27 mouse cellular contexts compared by ENCODE assay signal in the genomic region with DNA sequence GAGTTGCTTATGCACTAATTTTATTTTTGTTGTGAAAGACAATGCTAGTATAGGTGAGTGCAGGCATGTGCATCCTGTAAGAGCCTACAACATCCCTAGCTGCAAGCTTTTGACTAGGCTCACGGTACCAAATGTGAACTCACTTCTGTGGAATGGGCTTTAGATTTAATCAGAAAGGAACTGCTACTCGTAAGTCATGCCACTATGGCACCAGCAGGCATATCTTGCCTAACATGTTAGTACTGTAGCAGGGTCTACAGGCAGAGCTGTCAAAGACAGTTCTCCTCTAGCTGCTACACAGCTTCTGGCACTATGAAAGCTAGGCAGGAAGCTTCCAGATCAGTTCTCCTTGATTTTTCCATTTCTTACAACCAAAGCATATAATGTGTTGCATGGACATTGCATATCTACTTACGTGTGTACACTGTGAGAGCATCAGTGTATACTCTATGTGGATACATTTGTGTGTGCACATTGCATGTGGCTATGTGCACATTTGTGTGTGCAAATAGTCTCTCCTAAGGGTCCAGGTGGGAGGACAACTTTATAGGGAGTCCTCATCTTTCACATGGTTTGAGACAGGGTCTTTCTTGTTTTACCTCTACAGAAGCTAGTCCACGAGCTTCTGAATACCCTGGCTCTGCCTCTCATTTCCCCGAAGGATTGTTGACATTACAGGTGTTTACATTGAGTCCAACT. TPM values are rescaled to one million over a fixed set of nuclear protein-coding genes. Genes with fewer than 3 reads are reported as not detected.
DNase-seq lines count a peak whose midpoint lies in the region; ATAC-seq and TF ChIP-seq lines count a peak whose summit lies in the region.
"Had no signal": no experiment of that assay in that cellular context is flagged by ENCODE, and none has a peak within 500 bp of the region (broad histone marks: within the 10 kb centered on the region; RNA-seq: fewer than 3 reads in every experiment).

No protein-coding gene starts in this region.

- H3K4me1 ChIP-seq in midbrain, embryonic 11.5 days (ENCODE audit: control insufficient read depth, insufficient read depth, low read length), result no peaks in the 10 kb centered on the region
- H3K4me1 ChIP-seq in midbrain, embryonic 14.5 days (ENCODE audit: control insufficient read depth, insufficient read depth, low read length), result no peaks in the 10 kb centered on the region
- peaks cover 2 to 9% of the 10 kb centered on the region in 2 experiments; a peak in 2 of 4 replicates for H3K4me1 ChIP-seq in MEL (ENCODE audit: control insufficient read depth in 1 of 2, insufficient read depth in 2 of 2, low read length in 2 of 2)
- H3K4me1 ChIP-seq: embryonic facial prominence, embryonic 13.5 days; embryonic facial prominence, embryonic 15.5 days; forebrain, embryonic 12.5 days had no signal

- no peak for TF ChIP-seq POLR2A in MEL (IDR thresholded peaks at IDR 0.05; ENCODE audit: control insufficient read depth in 1 of 2, insufficient read depth in 1 of 2, low read depth in 1 of 2, low read length in 2 of 2, poor library complexity in 1 of 2)

- 86% methylated on average over 5 of the region's 5 CpGs for WGBS in midbrain, embryonic 11.5 days
- WGBS in midbrain, embryonic 14.5 days, result 88% methylated on average over 5 of the region's 5 CpGs

- no peak for ATAC-seq in midbrain, embryonic 11.5 days (ENCODE audit: low FRiP score)
- ATAC-seq in midbrain, embryonic 14.5 days (ENCODE audit: low FRiP score, low TSS enrichment), result no peak
- ATAC-seq: CD4-positive, CD25-positive, alpha-beta regulatory T cell, adult 4 months; forebrain, embryonic 14.5 days had no signal

- peaks cover 20% of the 10 kb centered on the region for H3K36me3 ChIP-seq in midbrain, embryonic 11.5 days (ENCODE audit: control insufficient read depth, insufficient read depth, low read length)
- peaks cover 40% of the 10 kb centered on the region for H3K36me3 ChIP-seq in midbrain, embryonic 14.5 days (ENCODE audit: control insufficient read depth, insufficient read depth, low read length)
- peaks cover 0 to 9% of the 10 kb centered on the region in 2 experiments; a peak in 3 of 4 replicates for H3K36me3 ChIP-seq in MEL (ENCODE audit: control insufficient read depth in 1 of 2, insufficient read depth in 2 of 2, low read length in 2 of 2)

- H3K9ac ChIP-seq in midbrain, embryonic 11.5 days (ENCODE audit: low read length), result no peak overlapping the region
- no peak overlapping the region for H3K9ac ChIP-seq in midbrain, embryonic 14.5 days (replicated peaks; ENCODE audit: low read length)
- no peak overlapping the region for H3K9ac ChIP-seq in MEL (ENCODE audit: control insufficient read depth, low read depth, low read length, poor library complexity, severe bottlenecking)
- H3K9ac ChIP-seq: embryonic facial prominence, embryonic 13.5 days; embryonic facial prominence, embryonic 15.5 days; forebrain, embryonic 12.5 days had no signal

- no peak overlapping the region for H3K27ac ChIP-seq in midbrain, embryonic 11.5 days (ENCODE audit: low read depth, low read length)
- H3K27ac ChIP-seq in midbrain, embryonic 14.5 days (replicated peaks; ENCODE audit: low read depth, low read length), result no peak overlapping the region
- H3K27ac ChIP-seq in MEL (ENCODE audit: control insufficient read depth, low read depth, low read length), result no peak overlapping the region
- H3K27ac ChIP-seq: embryonic facial prominence, embryonic 13.5 days; embryonic facial prominence, embryonic 15.5 days; forebrain, embryonic 10.5 days; forebrain, embryonic 12.5 days had no signal

- no peaks in the 10 kb centered on the region for H3K27me3 ChIP-seq in midbrain, embryonic 11.5 days (ENCODE audit: control insufficient read depth, insufficient read depth, low read length)
- H3K27me3 ChIP-seq in midbrain, embryonic 14.5 days (ENCODE audit: control insufficient read depth, insufficient read depth, low read length), result no peaks in the 10 kb centered on the region
- no peaks in the 10 kb centered on the region for H3K27me3 ChIP-seq in MEL (ENCODE audit: control insufficient read depth in 1 of 2, insufficient read depth in 2 of 2, low read length in 2 of 2)
- H3K27me3 ChIP-seq: CH12.LX; embryonic facial prominence, embryonic 13.5 days; embryonic facial prominence, embryonic 15.5 days; forebrain, embryonic 12.5 days had no signal

- no peak overlapping the region for H3K4me3 ChIP-seq in midbrain, embryonic 11.5 days (ENCODE audit: low read depth, low read length)
- H3K4me3 ChIP-seq in midbrain, embryonic 14.5 days (replicated peaks; ENCODE audit: low read depth, low read length), result no peak overlapping the region
- no peak overlapping the region for H3K4me3 ChIP-seq in MEL (ENCODE audit: control insufficient read depth in 1 of 2, insufficient read depth in 1 of 2, low read depth in 2 of 2, low read length in 2 of 2)
- H3K4me3 ChIP-seq: embryonic facial prominence, embryonic 13.5 days; embryonic facial prominence, embryonic 15.5 days; erythroblast, embryonic 14.5 days; forebrain, embryonic 10.5 days; forebrain, embryonic 12.5 days had no signal

- no peak for TF ChIP-seq EP300 in MEL (IDR thresholded peaks at IDR 0.05; ENCODE audit: low read depth in 1 of 2, low read length in 2 of 2)

- H3K9me3 ChIP-seq in midbrain, embryonic 11.5 days (ENCODE audit: control insufficient read depth, low read length), result no peaks in the 10 kb centered on the region
- no peaks in the 10 kb centered on the region for H3K9me3 ChIP-seq in midbrain, embryonic 14.5 days (ENCODE audit: control insufficient read depth, low read length)
- H3K9me3 ChIP-seq in MEL (replicated peaks; ENCODE audit: insufficient read depth, low read length), result no peaks in the 10 kb centered on the region
- H3K9me3 ChIP-seq: embryonic facial prominence, embryonic 13.5 days; embryonic facial prominence, embryonic 15.5 days; forebrain, embryonic 10.5 days; forebrain, embryonic 12.5 days; G1E had no signal

- TF ChIP-seq CTCF in MEL (IDR thresholded peaks at IDR 0.05 in 2 of 3, conservative IDR thresholded peaks at IDR 0.05 in 1 of 3; ENCODE audit: control insufficient read depth in 1 of 3, insufficient read depth in 1 of 3, low read depth in 2 of 3, low read length in 3 of 3, poor library complexity in 1 of 3, severe bottlenecking in 1 of 3), result no peak

- H3K4me2 ChIP-seq in midbrain, embryonic 11.5 days, result no peak overlapping the region
- H3K4me2 ChIP-seq in midbrain, embryonic 14.5 days (ENCODE audit: low read length), result no peak overlapping the region
- H3K4me2 ChIP-seq: embryonic facial prominence, embryonic 13.5 days; embryonic facial prominence, embryonic 15.5 days; forebrain, embryonic 12.5 days had no signal

- DNase-seq in heart, adult 11 months, result peak; percentile 70
- no peak for DNase-seq in heart, adult 8-10 months (ENCODE audit: low spot score)
- peak; percentile 80 for DNase-seq in midbrain, embryonic 11.5 days (ENCODE audit: low spot score, missing footprints)
- DNase-seq in midbrain, embryonic 14.5 days, result no peak
- no peak for DNase-seq in MEL (ENCODE audit: low read depth, low spot score)
- DNase-seq in naive thymus-derived CD4-positive, alpha-beta T cell, adult 2 months (ENCODE audit: low read depth), result peak; percentile 6
- no peak for DNase-seq in layer of hippocampus, postnatal 14 days (ENCODE audit: low spot score in 2 of 2)
- DNase-seq: adrenal gland, adult 2 months; adrenal gland, postnatal 10 days; adrenal gland, postnatal 25 days; B cell, adult 2 months; cerebellum, adult 11 months; cerebellum, adult 18-20 months; cerebellum, adult 8-10 months; cerebellum, adult 9-11 months; cerebellum, postnatal 14 days; cerebellum, postnatal 36 days; embryo, embryonic 11 days had no signal

- TF ChIP-seq RAD21 in MEL (IDR thresholded peaks at IDR 0.05; ENCODE audit: low read depth, low read length), result no peak

- no peaks in the 10 kb centered on the region for H3K79me2 ChIP-seq in MEL (ENCODE audit: control insufficient read depth, insufficient read depth, low read length, poor library complexity)

TF ChIP-seq in MEL, 35 proteins besides CTCF, POLR2A, EP300 and RAD21:
- TF ChIP-seq SMC3 (IDR thresholded peaks at IDR 0.05; ENCODE audit: low read depth, low read length) (no peak), POLR2AphosphoS2 (IDR thresholded peaks at IDR 0.05; ENCODE audit: low read length) (0 out of 2 replicates have a peak, but pooled peaks have one; percentile 42)

RNA-seq across cellular contexts. Expression of a gene that starts 15.5 kb away (rescaled TPM):
- 100 to 1,000 TPM; 248 to 275 (median 267) TPM for total RNA-seq in heart, adult 8-10 months (2022)
- polyA plus RNA-seq in midbrain, embryonic 11.5 days (2014; fragmentation: Nextera tagmentation; extraction: Ambion mirVana), result 295 and 314 TPM in 2 replicates
- 417 and 541 TPM in 2 replicates for polyA plus RNA-seq in midbrain, embryonic 14.5 days (2014; fragmentation: Nextera tagmentation; extraction: Ambion mirVana)
- 24.0 and 26.3 TPM in 2 replicates for total RNA-seq in MEL (2012; rRNA removed)
- polyA plus RNA-seq in MEL (2012; ENCODE audit: insufficient read depth in 1 of 2, insufficient read length in 2 of 2, low read depth in 1 of 2, low replicate concordance in 2 of 2, missing spikeins in 1 of 2), result 100 to 1,000 TPM in 1 of 2 experiments, not detected in 1; 105 TPM
- 100 to 1,000 TPM; 281 to 286 TPM for total RNA-seq in layer of hippocampus, postnatal 14 days (2021)

RNA-seq across cellular contexts. Expression of a gene that starts 26.4 kb away (rescaled TPM):
- total RNA-seq in heart, adult 8-10 months (2022), result 100 to 1,000 TPM; 126 to 160 (median 136) TPM
- polyA plus RNA-seq in midbrain, embryonic 11.5 days (2014; fragmentation: Nextera tagmentation; extraction: Ambion mirVana), result 37.3 and 39.0 TPM in 2 replicates
- 45.2 and 62.6 TPM in 2 replicates for polyA plus RNA-seq in midbrain, embryonic 14.5 days (2014; fragmentation: Nextera tagmentation; extraction: Ambion mirVana)
- total RNA-seq in MEL (2012; rRNA removed), result 7.2 and 10.9 TPM in 2 replicates
- polyA plus RNA-seq in MEL (2012; ENCODE audit: insufficient read depth in 1 of 2, insufficient read length in 2 of 2, low read depth in 1 of 2, low replicate concordance in 2 of 2, missing spikeins in 1 of 2), result 10 to 100 TPM in 1 of 2 experiments, not detected in 1; 18.8 TPM
- total RNA-seq in layer of hippocampus, postnatal 14 days (2021), result 10 to 100 TPM; 84.7 to 89.0 TPM

RNA-seq across cellular contexts. Expression of a gene that starts 36.8 kb away (rescaled TPM):
- total RNA-seq in heart, adult 8-10 months (2022), result 1 to 10 TPM; 2.9 to 9.8 (median 8.3) TPM
- 20.6 and 21.4 TPM in 2 replicates for polyA plus RNA-seq in midbrain, embryonic 11.5 days (2014; fragmentation: Nextera tagmentation; extraction: Ambion mirVana)
- polyA plus RNA-seq in midbrain, embryonic 14.5 days (2014; fragmentation: Nextera tagmentation; extraction: Ambion mirVana), result 8.0 and 18.4 TPM in 2 replicates
- 11.7 and 13.5 TPM in 2 replicates for total RNA-seq in MEL (2012; rRNA removed)
- 10 to 100 TPM in 1 of 2 experiments, not detected in 1; 15.8 TPM for polyA plus RNA-seq in MEL (2012; ENCODE audit: insufficient read depth in 1 of 2, insufficient read length in 2 of 2, low read depth in 1 of 2, low replicate concordance in 2 of 2, missing spikeins in 1 of 2)
- total RNA-seq in layer of hippocampus, postnatal 14 days (2021), result 1 to 10 TPM; 4.8 to 5.8 TPM
- polyA plus RNA-seq: erythroblast, embryonic 14.5 days; G1E had no signal

RNA-seq across cellular contexts. Expression of a gene that starts 58.2 kb away (rescaled TPM):
- total RNA-seq in heart, adult 8-10 months (2022), result 10 to 100 TPM; 76.0 to 96.9 (median 84.0) TPM
- polyA plus RNA-seq in midbrain, embryonic 11.5 days (2014; fragmentation: Nextera tagmentation; extraction: Ambion mirVana), result 581 and 639 TPM in 2 replicates
- 177 and 214 TPM in 2 replicates for polyA plus RNA-seq in midbrain, embryonic 14.5 days (2014; fragmentation: Nextera tagmentation; extraction: Ambion mirVana)
- 203 and 224 TPM in 2 replicates for total RNA-seq in MEL (2012; rRNA removed)
- polyA plus RNA-seq in MEL (2012; ENCODE audit: insufficient read depth in 1 of 2, insufficient read length in 2 of 2, low read depth in 1 of 2, low replicate concordance in 2 of 2, missing spikeins in 1 of 2), result 100 to 1,000 TPM; 420 to 473 TPM
- 100 to 1,000 TPM; 128 to 134 TPM for total RNA-seq in layer of hippocampus, postnatal 14 days (2021)

Comparison
In these comparisons a context has a peak if more than half of its experiments do, and no peak if none do; other contexts are left out.
1. DNase-seq: peak in heart, adult 11 months (single experiment), midbrain, embryonic 11.5 days (single experiment) and naive thymus-derived CD4-positive, alpha-beta T cell, adult 2 months (single experiment); none in heart, adult 8-10 months (single experiment), midbrain, embryonic 14.5 days (single experiment), MEL (single experiment) and layer of hippocampus, postnatal 14 days (0 of 2).